Mouse (Mus musculus) embryonic facial prominence, embryonic 15.5 days (tissue): ENCODE data around the gene Avil. TPM values are rescaled to one million over a fixed set of nuclear protein-coding genes. Genes with fewer than 3 reads are reported as not detected.

ENCODE experiments used
- ATAC-seq: fragments of 200-750 bp; cut with Nextera tagmentation; 2 replicates; pipeline ENCODE4 v1.8.0; 2017; ENCODE audit warnings: low read depth, moderate TSS enrichment; ENCODE audit not compliant: insufficient number of reproducible peaks, low FRiP score, low TSS enrichment
- H3K27ac ChIP-seq: fragments of 300-500 bp; sonication (generic); replicated peaks from 2 replicates; pipeline ENCODE4 v1.5.1; 2015; ENCODE audit warnings: mild to moderate bottlenecking, inconsistent platforms
- H3K27me3 ChIP-seq: fragments of 300-500 bp; sonication (generic); 2 replicates; pipeline ENCODE4 v1.6.1; 2015; ENCODE audit warnings: inconsistent platforms
- H3K36me3 ChIP-seq: fragments of 300-500 bp; sonication (generic); 2 replicates; pipeline ENCODE4 v1.6.1; 2015; ENCODE audit warnings: mild to moderate bottlenecking, inconsistent platforms
- H3K4me1 ChIP-seq: fragments of 300-500 bp; sonication (generic); 2 replicates; pipeline ENCODE4 v1.6.1; 2015; ENCODE audit warnings: inconsistent platforms
- H3K4me2 ChIP-seq: fragments of 300-500 bp; sonication (generic); replicated peaks from 2 replicates; pipeline ENCODE4 v1.6.1; 2015; ENCODE audit warnings: mild to moderate bottlenecking, inconsistent platforms
- H3K4me3 ChIP-seq: fragments of 300-500 bp; sonication (generic); replicated peaks from 2 replicates; pipeline ENCODE4 v1.5.1; 2015; ENCODE audit warnings: mild to moderate bottlenecking, inconsistent platforms
- H3K9ac ChIP-seq: fragments of 300-500 bp; sonication (generic); 2 replicates; pipeline ENCODE4 v1.6.1; 2015; ENCODE audit warnings: inconsistent platforms
- H3K9me3 ChIP-seq: fragments of 300-500 bp; sonication (generic); replicated peaks from 2 replicates; pipeline ENCODE4 v1.6.1; 2016; ENCODE audit warnings: inconsistent platforms
- WGBS: fragments of 180-500 bp; shearing (Covaris S2); methylation state at CpG from one replicate; pipeline ENCODE4 v1.1.7; 2015; 5-methylcytosine and 5-hydroxymethylcytosine counted together
- polyA plus RNA-seq: library from polyadenylated mRNA; unstranded; fragments of >200 nt; fragmentation: Nextera tagmentation; extraction: Ambion mirVana; gene quantifications from 2 replicates; pipeline ENCODE4 v1.2.1, GENCODE M21; 2015

Gene Avil
- polyA plus RNA-seq = 1.6 and 1.8 TPM in 2 replicates

DNA sequence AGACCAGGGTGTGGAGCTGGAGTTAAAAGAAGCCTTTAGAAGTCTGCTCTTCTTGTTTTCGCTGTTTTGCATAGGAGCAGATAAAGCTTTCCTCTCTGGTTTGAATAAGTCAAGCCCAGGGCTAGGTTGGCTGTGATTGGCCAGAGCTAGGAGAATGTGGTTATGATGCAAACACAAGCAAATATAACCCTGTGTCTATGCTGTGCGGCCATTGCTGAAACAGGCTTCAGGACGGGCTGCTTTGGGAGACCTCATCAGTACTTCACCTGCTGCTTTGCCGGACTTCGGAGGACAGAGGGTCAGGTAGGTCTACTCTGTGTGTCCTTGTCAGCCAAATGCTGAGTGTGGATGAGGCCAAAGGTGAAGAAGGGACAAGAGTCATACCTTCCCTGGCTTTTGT is at the start of gene Avil:
Gene Avil (plus strand): TSS at position 181 of the 400 bp plus-strand sequence.
- 0 out of 2 replicates have a peak within 1 kb of the TSS, but pooled peaks have one; percentile 35 for H3K27ac ChIP-seq
- H3K4me2 ChIP-seq = no peak within 1 kb of the TSS
- WGBS = 85% methylated on average over 5 of the region's 5 CpGs
- peaks cover 16% of the 10 kb centered on the region; the same call in 1 of the 2 replicates for H3K4me1 ChIP-seq
- H3K9me3 ChIP-seq = no peaks in the 10 kb centered on the region
- H3K4me3 ChIP-seq = no peak within 1 kb of the TSS
- no peaks in the 10 kb centered on the region for H3K27me3 ChIP-seq
- peaks cover 41% of the 10 kb centered on the region for H3K36me3 ChIP-seq
- ATAC-seq = no peak
- no peak within 1 kb of the TSS for H3K9ac ChIP-seq

DNA sequence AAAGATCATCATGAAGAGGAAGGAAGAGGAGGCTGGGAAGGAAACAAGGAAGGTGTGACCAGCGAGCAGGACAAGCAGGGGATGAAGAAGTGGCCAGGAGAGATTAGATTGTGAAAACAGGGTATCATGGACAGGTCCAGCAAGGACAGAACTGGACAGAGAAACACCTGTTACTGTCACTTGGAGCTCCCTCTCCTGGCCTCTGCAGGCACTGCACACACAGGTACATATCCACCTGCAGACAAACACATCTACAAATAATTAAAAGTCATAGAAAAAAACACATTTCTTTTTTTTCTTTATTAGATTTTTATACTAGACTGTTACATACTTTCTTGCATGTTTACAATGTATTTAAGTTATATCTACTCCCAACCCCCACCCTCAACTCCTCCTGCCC is 48.1 kb upstream of the Avil start:
- no peak overlapping the region for H3K4me2 ChIP-seq
- no peaks in the 10 kb centered on the region for H3K27me3 ChIP-seq
- H3K4me1 ChIP-seq = peaks cover 32% of the 10 kb centered on the region
- H3K27ac ChIP-seq = no peak overlapping the region; the same call in 1 of the 2 replicates
- no peak overlapping the region for H3K9ac ChIP-seq
- ATAC-seq = no peak
- H3K9me3 ChIP-seq = no peaks in the 10 kb centered on the region
- no peak overlapping the region for H3K4me3 ChIP-seq
- WGBS = 100% methylated on average over 1 of the region's 1 CpGs
- H3K36me3 ChIP-seq = no peaks in the 10 kb centered on the region

DNA sequence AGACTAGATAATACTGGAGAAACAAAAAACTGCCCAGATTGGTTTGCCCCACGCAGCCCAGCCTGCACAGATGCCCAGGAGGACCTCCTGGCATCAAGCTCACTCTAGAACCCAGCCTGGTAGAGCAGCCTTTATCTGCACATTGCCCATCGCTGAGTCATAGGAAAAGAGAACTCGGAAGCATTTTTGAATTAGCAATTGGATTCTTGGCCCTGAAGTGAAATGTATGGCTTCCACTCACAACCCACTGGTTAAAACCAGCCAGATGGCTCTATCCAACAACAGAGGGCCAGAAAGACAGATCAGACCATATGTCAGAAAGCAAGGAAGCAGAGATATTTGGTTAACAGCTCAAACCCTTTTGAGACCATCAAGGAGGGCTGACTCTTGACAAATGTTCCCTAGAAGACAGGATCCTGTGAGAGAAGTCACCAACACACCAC is 47.5 kb upstream of the Avil start:
- ATAC-seq = no peak

DNA sequence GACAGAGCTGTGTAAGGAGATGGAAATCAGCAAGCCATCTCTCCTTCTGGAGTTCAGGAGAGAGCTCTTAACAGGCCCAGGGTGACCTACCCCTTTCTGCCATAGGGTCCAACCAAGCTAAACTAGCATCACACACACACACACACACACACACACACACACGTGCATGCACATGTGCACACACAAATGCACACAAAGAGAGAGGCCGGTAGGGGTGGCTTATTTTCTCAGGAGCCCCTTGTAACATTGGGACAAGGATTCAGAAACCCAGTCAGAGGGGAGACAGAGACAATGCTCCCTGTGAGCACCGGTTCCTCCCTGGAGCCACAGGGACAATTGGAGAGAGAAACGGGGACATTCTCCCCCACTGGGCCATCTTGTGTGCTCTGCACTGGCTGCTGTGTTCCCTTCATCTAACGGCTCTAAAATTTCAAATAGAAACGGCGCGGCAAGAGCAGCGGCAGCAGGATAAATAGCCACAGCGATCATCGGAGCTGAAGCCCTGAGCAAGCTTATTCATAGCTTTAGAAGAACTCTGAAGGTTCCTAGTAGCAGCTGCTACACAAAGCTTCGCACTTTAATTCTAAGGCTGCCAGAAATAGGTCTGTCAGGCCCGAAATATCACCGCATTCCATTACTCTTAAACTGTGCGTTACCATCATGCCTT is 43.7 kb upstream of the Avil start:
- H3K27ac ChIP-seq = peak overlapping the region; percentile 88
- WGBS = 10% methylated on average over 15 of the region's 15 CpGs
- peaks cover 36% of the 10 kb centered on the region for H3K4me1 ChIP-seq
- H3K4me2 ChIP-seq = peak overlapping the region; percentile 37
- H3K9ac ChIP-seq = no peak overlapping the region
- no peaks in the 10 kb centered on the region for H3K9me3 ChIP-seq
- ATAC-seq = no peak; the same call in 1 of the 2 replicates
- no peaks in the 10 kb centered on the region for H3K27me3 ChIP-seq
- H3K36me3 ChIP-seq = no peaks in the 10 kb centered on the region
- no peak overlapping the region for H3K4me3 ChIP-seq

More for the DNA sequence above, 47.5 kb upstream of the Avil start:
- Histone ChIP-seq H3K27ac (peak overlapping the region; percentile 75), H3K4me1 (peaks cover 38% of the 10 kb centered on the region), H3K4me3 (no peak overlapping the region), H3K27me3 (no peaks in the 10 kb centered on the region), H3K9me3 (no peaks in the 10 kb centered on the region), H3K9ac (no peak overlapping the region), H3K36me3 (no peaks in the 10 kb centered on the region), H3K4me2 (no peak overlapping the region)
- WGBS = 63% methylated on average over 3 of the region's 3 CpGs

DNA sequence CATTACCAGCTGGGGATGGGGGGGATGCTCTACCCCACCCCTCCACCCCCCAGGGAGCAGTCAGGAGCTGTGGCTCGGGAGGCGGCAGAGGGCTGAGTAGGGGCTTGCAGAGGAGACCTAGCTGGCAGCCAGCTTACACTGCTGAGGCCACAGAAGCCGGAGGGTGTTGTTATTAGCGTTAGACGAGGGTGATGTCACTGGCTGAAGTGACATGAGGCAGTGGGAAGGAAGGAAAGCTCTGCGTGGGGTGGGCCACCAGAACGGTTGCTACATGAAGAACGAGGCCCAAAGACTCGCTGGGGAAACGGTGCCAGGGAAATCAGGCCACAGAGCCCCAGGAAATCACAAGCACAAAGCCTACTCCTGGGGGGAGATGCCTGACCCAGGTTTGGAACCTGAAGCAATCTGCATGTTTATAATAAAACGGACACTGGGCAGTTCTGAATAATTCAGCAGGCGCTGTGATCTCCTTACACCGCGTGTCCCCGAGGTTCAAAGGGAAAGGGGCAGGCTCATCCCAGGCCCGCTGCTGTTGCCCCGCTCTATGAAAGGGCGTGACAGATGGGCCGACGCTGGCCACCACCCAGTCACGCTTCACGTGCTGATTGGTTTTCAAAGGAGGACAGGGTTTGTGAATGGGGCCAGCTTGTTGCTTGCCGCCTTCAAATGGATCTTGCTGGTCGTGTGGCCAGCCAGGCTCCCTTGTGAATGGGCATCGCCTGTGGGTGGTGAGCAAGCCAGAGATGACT is 43.0 kb upstream of the Avil start:
- H3K9me3 ChIP-seq = no peaks in the 10 kb centered on the region
- H3K27me3 ChIP-seq = no peaks in the 10 kb centered on the region
- H3K9ac ChIP-seq = no peak overlapping the region
- peak overlapping the region; percentile 88 for H3K27ac ChIP-seq
- WGBS = 6% methylated on average over 25 of the region's 25 CpGs
- H3K4me2 ChIP-seq = peak overlapping the region; percentile 37
- ATAC-seq = peak; percentile 79
- peaks cover 43% of the 10 kb centered on the region for H3K4me1 ChIP-seq
- H3K4me3 ChIP-seq = no peak overlapping the region
- H3K36me3 ChIP-seq = no peaks in the 10 kb centered on the region

DNA sequence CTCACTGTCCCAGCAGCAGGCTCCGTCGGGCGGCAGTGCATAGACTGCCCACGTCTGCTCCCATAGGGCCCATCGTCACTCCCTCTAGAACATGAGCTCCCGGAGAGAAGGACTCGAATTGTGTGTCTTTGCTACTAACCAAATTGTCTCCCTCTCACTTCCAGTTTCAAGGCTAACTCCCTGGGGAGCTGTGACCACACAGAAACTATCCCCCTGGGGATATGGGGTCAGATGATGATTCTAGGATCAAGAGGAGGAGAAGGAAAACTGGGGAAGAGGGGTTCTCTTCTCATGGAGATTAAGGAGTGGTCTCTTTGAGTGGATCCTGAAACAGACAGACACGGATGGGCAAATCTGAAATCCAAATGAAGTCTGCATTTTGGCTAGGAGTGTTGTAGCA is 40.0 kb upstream of the Avil start:
- Histone ChIP-seq H3K4me2 (no peak overlapping the region), H3K4me1 (peaks cover 49% of the 10 kb centered on the region), H3K9me3 (no peaks in the 10 kb centered on the region), H3K27ac (no peak overlapping the region), H3K27me3 (no peaks in the 10 kb centered on the region), H3K9ac (no peak overlapping the region), H3K36me3 (no peaks in the 10 kb centered on the region), H3K4me3 (no peak overlapping the region)
- 77% methylated on average over 8 of the region's 8 CpGs for WGBS
- no peak for ATAC-seq

DNA sequence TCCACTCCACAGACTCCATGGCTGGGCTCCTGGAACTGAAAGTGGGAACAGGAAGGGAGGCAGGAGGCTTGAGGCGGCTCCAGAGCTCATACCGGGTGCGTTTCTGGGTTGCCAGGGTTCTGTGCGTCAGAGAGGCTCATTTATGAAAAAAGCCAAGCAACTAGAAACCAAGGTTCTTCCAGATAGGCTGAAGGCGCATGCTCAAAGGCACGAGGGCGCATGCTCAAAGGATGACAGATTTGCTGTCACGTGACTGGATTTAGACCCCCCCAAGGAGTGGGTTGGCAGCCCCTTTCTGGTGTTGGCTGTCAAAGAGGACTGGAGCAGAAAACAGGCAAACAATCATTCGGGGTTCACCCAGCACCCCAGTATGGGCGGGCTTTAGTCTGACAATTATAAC is 38.8 kb upstream of the Avil start:
- H3K4me2 ChIP-seq = peak overlapping the region; percentile 35
- peaks cover 42% of the 10 kb centered on the region for H3K4me1 ChIP-seq
- H3K36me3 ChIP-seq = no peaks in the 10 kb centered on the region
- peak overlapping the region; percentile 97 for H3K27ac ChIP-seq
- WGBS = 52% methylated on average over 10 of the region's 10 CpGs
- H3K9me3 ChIP-seq = no peaks in the 10 kb centered on the region
- no peak for ATAC-seq
- H3K4me3 ChIP-seq = no peak overlapping the region
- H3K27me3 ChIP-seq = no peaks in the 10 kb centered on the region
- H3K9ac ChIP-seq = no peak overlapping the region

DNA sequence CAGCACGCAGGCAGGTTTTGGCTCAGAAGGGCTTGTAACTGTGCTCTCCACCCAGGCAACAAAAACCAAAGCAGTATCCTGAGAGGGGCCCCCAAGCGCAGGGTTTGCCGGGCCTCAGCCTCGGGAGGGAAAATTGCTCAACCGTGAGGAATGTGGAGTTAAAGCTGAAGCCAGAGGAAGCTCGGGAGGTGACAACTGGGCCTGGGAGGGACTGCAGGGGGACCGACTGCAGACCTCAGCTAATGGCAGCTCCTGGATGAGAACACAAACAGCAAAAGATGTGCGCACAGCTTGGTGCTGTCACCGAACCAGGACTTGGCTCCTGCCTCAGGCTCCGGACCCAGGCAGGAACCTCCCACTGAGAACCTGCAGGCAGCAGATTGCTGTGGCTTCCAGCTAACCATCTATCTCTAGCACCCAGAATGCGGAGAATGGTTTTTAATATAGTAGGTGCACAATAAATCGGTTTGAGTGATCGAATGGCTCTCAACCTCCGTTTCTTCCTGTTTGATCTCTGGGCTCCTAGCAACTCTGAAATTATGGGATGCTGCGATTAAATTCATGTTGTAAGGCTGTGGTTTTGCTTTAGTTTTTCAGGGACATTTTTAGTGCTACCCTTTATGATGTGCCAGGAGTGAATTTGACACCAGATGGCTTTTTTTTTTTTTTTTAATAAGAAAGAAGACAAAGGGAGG is 38.1 kb upstream of the Avil start:
- no peaks in the 10 kb centered on the region for H3K27me3 ChIP-seq
- ATAC-seq = peak; percentile 77
- H3K9ac ChIP-seq = no peak overlapping the region
- peak overlapping the region; percentile 97 for H3K27ac ChIP-seq
- WGBS = 15% methylated on average over 15 of the region's 15 CpGs
- H3K36me3 ChIP-seq = no peaks in the 10 kb centered on the region
- peak overlapping the region; percentile 35 for H3K4me2 ChIP-seq
- 0 out of 2 replicates have a peak overlapping the region, but pooled peaks have one; percentile 6 for H3K4me3 ChIP-seq
- H3K4me1 ChIP-seq = peaks cover 36% of the 10 kb centered on the region
- H3K9me3 ChIP-seq = no peaks in the 10 kb centered on the region

DNA sequence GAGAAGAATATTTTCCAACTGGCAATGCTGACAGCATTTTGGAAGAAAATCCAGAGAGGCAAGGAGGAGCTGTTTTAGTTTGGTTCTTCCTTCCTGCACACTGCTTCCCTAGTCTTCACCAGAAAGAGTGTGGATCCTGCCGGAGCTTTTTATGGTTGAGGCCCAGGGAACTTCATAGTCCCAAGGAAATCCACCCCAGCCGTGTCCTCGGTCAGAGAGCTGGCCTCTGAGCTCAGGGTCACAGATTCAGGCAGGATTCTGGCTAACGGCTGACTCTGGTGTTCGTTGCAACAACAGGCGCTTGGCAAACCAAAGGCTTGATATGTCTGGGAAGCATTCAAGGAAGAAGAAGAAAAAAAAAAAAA is 37.6 kb upstream of the Avil start:
- ATAC-seq = no peak

DNA sequence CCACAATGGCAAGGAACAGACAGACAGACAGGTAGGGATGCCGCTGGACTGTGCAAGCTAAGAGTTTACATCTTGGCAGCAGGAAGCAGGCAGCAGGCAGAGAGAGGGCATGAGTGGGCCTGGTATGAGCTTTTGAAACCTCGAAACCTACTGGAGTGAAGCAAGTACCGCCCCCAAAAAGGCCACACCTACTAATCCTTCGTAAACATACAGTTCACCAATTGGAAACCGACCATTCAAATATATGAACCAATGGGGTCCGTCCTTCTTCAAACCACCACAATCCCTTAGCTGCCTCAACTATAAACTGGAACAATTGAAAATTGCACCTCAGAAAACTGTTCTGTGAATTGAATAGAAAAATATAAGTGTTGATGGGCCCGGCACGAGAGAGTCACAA is 36.7 kb upstream of the Avil start:
- H3K27ac ChIP-seq = peak overlapping the region; percentile 97
- ATAC-seq = no peak
- H3K4me3 ChIP-seq = no peak overlapping the region
- no peaks in the 10 kb centered on the region for H3K36me3 ChIP-seq
- no peaks in the 10 kb centered on the region for H3K9me3 ChIP-seq
- no peak overlapping the region; the same call in 1 of the 2 replicates for H3K4me2 ChIP-seq
- H3K9ac ChIP-seq = no peak overlapping the region
- WGBS = 88% methylated on average over 8 of the region's 8 CpGs
- H3K4me1 ChIP-seq = peaks cover 31% of the 10 kb centered on the region
- H3K27me3 ChIP-seq = no peaks in the 10 kb centered on the region

More for the DNA sequence above, 37.6 kb upstream of the Avil start:
- Histone ChIP-seq H3K4me3 (no peak overlapping the region), H3K9me3 (no peaks in the 10 kb centered on the region), H3K9ac (no peak overlapping the region), H3K36me3 (no peaks in the 10 kb centered on the region), H3K27me3 (no peaks in the 10 kb centered on the region), H3K4me2 (peak overlapping the region; percentile 35; the same call in 1 of the 2 replicates), H3K4me1 (peaks cover 31% of the 10 kb centered on the region), H3K27ac (peak overlapping the region; percentile 97)
- WGBS = 31% methylated on average over 6 of the region's 6 CpGs
